Mouse (Mus musculus) bone marrow, adult 2 months (tissue): Measurements from ENCODE around the gene Kcnj5.

Experiments
- CTCF ChIP-seq: fragments of 200-500 bp; IDR thresholded peaks from 2 replicates; pipeline ENCODE4 v1.5.1; 2011; ENCODE audit warnings: low read length, control low read depth; ENCODE audit not compliant: control insufficient read depth, insufficient read depth
- POLR2A ChIP-seq: fragments of 200-500 bp; IDR thresholded peaks from 2 replicates; pipeline ENCODE4 v1.6.1; 2011; ENCODE audit warnings: low read depth, mild to moderate bottlenecking, control low read depth, low read length, borderline replicate concordance; ENCODE audit not compliant: control insufficient read depth

- TF ChIP-seq CTCF (no peak), POLR2A (no peak)
Measured at GRCm38 (mm10) chr9:32279789-32280188, 64.4 kb downstream of the Kcnj5 start.
